In genomic region chr3:106250763-106251399, GRCm38 (mm10) we compare ENCODE assay signal across 29 mouse cellular contexts. TPM values are rescaled to one million over a fixed set of nuclear protein-coding genes. Genes with fewer than 3 reads are reported as not detected.
DNase-seq lines count a peak whose midpoint lies in the region; ATAC-seq and TF ChIP-seq lines count a peak whose summit lies in the region.
"Not testable (repeated sequence)": the region's sequence is repeated elsewhere in the genome, so short reads cannot be mapped to it uniquely, and the experiment has no call there.
"Had no signal": no experiment of that assay in that cellular context is flagged by ENCODE, and none has a peak within 500 bp of the region (broad histone marks: within the 10 kb centered on the region; RNA-seq: fewer than 3 reads in every experiment).

No protein-coding gene starts in this region.

- in situ Hi-C loops in CH12.LX (cut with MboI; ENCODE audit: low pct_ligation_motif_present, low pct_unique_long_range_greater_than_20kb, low sequenced_read_pairs) = not testable (repeated sequence)

- H3K9ac ChIP-seq in CH12.LX (ENCODE audit: insufficient read depth, low read depth); forebrain, embryonic 12.5 days; hindbrain, embryonic 11.5 days (ENCODE audit: low read depth, low read length); midbrain, embryonic 11.5 days (ENCODE audit: low read length); midbrain, embryonic 14.5 days (replicated peaks; ENCODE audit: low read length): not testable (repeated sequence)

- H3K4me3 ChIP-seq in CH12.LX (replicated peaks in 1 of 3; ENCODE audit: low read depth in 2 of 3, low read length in 2 of 3, poor library complexity in 1 of 3); forebrain, embryonic 12.5 days (replicated peaks); hindbrain, embryonic 11.5 days (ENCODE audit: low read depth, low read length); midbrain, embryonic 11.5 days (ENCODE audit: low read depth, low read length); midbrain, embryonic 14.5 days (replicated peaks; ENCODE audit: low read depth, low read length): not testable (repeated sequence)

- not testable (repeated sequence) for TF ChIP-seq CTCF in CH12.LX (conservative IDR thresholded peaks at IDR 0.05 in 1 of 2, IDR thresholded peaks at IDR 0.05 in 1 of 2; ENCODE audit: low read depth in 2 of 2, low read length in 2 of 2)

- TF ChIP-seq POLR2A in CH12.LX (IDR thresholded peaks at IDR 0.05; ENCODE audit: low read depth, low read length) = not testable (repeated sequence)

- not testable (repeated sequence) for DNase-seq in CH12.LX (ENCODE audit: extremely low read depth)
- peak; percentile 60 for DNase-seq in R1 (ENCODE audit: low read depth, low spot score)
- peak; percentile 50 for DNase-seq in embryo, embryonic 10 days (ENCODE audit: low spot score)
- peak; percentile 24 for DNase-seq in embryo, embryonic 9.5 days (ENCODE audit: extremely low spot score)
- peak; percentile 29 for DNase-seq in hindbrain, embryonic 11.5 days (ENCODE audit: low spot score)
- DNase-seq in midbrain, embryonic 11.5 days (ENCODE audit: low spot score, missing footprints) = peak; percentile 88
- DNase-seq in midbrain, embryonic 14.5 days = peak; percentile 26

- peak; percentile 68 for ATAC-seq in forebrain, embryonic 12.5 days (ENCODE audit: low FRiP score)
- peak; percentile 87 for ATAC-seq in hindbrain, embryonic 11.5 days (ENCODE audit: low FRiP score)
- peak; percentile 95 for ATAC-seq in midbrain, embryonic 11.5 days (ENCODE audit: low FRiP score)
- ATAC-seq in midbrain, embryonic 14.5 days (ENCODE audit: low FRiP score, low TSS enrichment) = peak; percentile 50; the same call in 1 of the 2 replicates

- not testable (repeated sequence) for H3K36me3 ChIP-seq in CH12.LX (replicated peaks in 1 of 2; ENCODE audit: control insufficient read depth in 1 of 2, insufficient read depth in 1 of 2, low read length in 1 of 2); forebrain, embryonic 12.5 days (replicated peaks); hindbrain, embryonic 11.5 days (ENCODE audit: control insufficient read depth, insufficient read depth, low read length); midbrain, embryonic 11.5 days (ENCODE audit: control insufficient read depth, insufficient read depth, low read length); midbrain, embryonic 14.5 days (ENCODE audit: control insufficient read depth, insufficient read depth, low read length)

- not testable (repeated sequence) for TF ChIP-seq EP300 in CH12.LX (IDR thresholded peaks at IDR 0.05; ENCODE audit: low read length)

- not testable (repeated sequence) for H3K79me2 ChIP-seq in CH12.LX (replicated peaks; ENCODE audit: control insufficient read depth, extremely low read depth, insufficient read depth, poor library complexity, severe bottlenecking)

- H3K27ac ChIP-seq in CH12.LX (ENCODE audit: insufficient read depth, low read depth); hindbrain, embryonic 11.5 days (ENCODE audit: low read depth, low read length); midbrain, embryonic 11.5 days (ENCODE audit: low read depth, low read length); midbrain, embryonic 14.5 days (replicated peaks; ENCODE audit: low read depth, low read length): not testable (repeated sequence)
- 0 out of 2 replicates have a peak overlapping the region, but pooled peaks have one; percentile 6 for H3K27ac ChIP-seq in forebrain, embryonic 12.5 days

- not testable (repeated sequence) for H3K4me1 ChIP-seq in CH12.LX (ENCODE audit: control insufficient read depth in 1 of 2, insufficient read depth in 2 of 2); hindbrain, embryonic 11.5 days (replicated peaks; ENCODE audit: control insufficient read depth, insufficient read depth, low read length); midbrain, embryonic 11.5 days (ENCODE audit: control insufficient read depth, insufficient read depth, low read length); midbrain, embryonic 14.5 days (ENCODE audit: control insufficient read depth, insufficient read depth, low read length)
- peaks cover 10% of the 10 kb centered on the region; the same call in 1 of the 2 replicates for H3K4me1 ChIP-seq in forebrain, embryonic 12.5 days

- WGBS in forebrain, embryonic 12.5 days = 29% methylated on average over 5 of the region's 5 CpGs
- WGBS in hindbrain, embryonic 11.5 days = 40% methylated on average over 5 of the region's 5 CpGs
- 27% methylated on average over 5 of the region's 5 CpGs for WGBS in midbrain, embryonic 11.5 days
- WGBS in midbrain, embryonic 14.5 days = 20% methylated on average over 5 of the region's 5 CpGs

- TF ChIP-seq RAD21 in CH12.LX (IDR thresholded peaks at IDR 0.05; ENCODE audit: low read depth, low read length) = not testable (repeated sequence)

- not testable (repeated sequence) for H3K9me3 ChIP-seq in CH12.LX (replicated peaks; ENCODE audit: low read length); hindbrain, embryonic 11.5 days (ENCODE audit: control insufficient read depth, low read length)
- peaks cover 24% of the 10 kb centered on the region for H3K9me3 ChIP-seq in forebrain, embryonic 12.5 days
- peaks cover 21% of the 10 kb centered on the region; the same call in 1 of the 2 replicates for H3K9me3 ChIP-seq in midbrain, embryonic 11.5 days (ENCODE audit: control insufficient read depth, low read length)
- H3K9me3 ChIP-seq in midbrain, embryonic 14.5 days (ENCODE audit: control insufficient read depth, low read length) = peaks cover 29% of the 10 kb centered on the region

- not testable (repeated sequence) for H3K4me2 ChIP-seq in CH12.LX (ENCODE audit: insufficient read depth, low read depth, poor library complexity, severe bottlenecking); forebrain, embryonic 12.5 days; hindbrain, embryonic 11.5 days (replicated peaks; ENCODE audit: low read depth, low read length); midbrain, embryonic 11.5 days; midbrain, embryonic 14.5 days (ENCODE audit: low read length)

- not testable (repeated sequence) for H3K27me3 ChIP-seq in CH12.LX (replicated peaks); forebrain, embryonic 12.5 days; hindbrain, embryonic 11.5 days (ENCODE audit: control insufficient read depth, insufficient read depth, low read length); midbrain, embryonic 11.5 days (ENCODE audit: control insufficient read depth, insufficient read depth, low read length); midbrain, embryonic 14.5 days (ENCODE audit: control insufficient read depth, insufficient read depth, low read length)

- dilution Hi-C loops in CH12.LX (cut with MboI; ENCODE audit: extremely low pct_ligation_motif_present, extremely low pct_unique_long_range_greater_than_20kb, low sequenced_read_pairs) = not testable (repeated sequence)

TF ChIP-seq in CH12.LX, 34 proteins besides CTCF, POLR2A, EP300 and RAD21:
- TF ChIP-seq BHLHE40 (IDR thresholded peaks at IDR 0.05; ENCODE audit: low read depth, low read length) = 0 out of 2 replicates have a peak, but pooled peaks have one; percentile 20

RNA-seq across cellular contexts. Expression of gene Chil4, which starts 31.6 kb away (rescaled TPM):
- total RNA-seq in CH12.LX (2012; rRNA removed) (not detected in 2 replicates), CH12.LX (2014; rRNA removed) (not detected in 2 replicates)
- polyA plus RNA-seq in CH12.LX (2012; ENCODE audit: insufficient read length, low read depth) = not detected in 2 replicates
- polyA plus RNA-seq in forebrain, embryonic 12.5 days (2016; fragmentation: Nextera tagmentation; extraction: Ambion mirVana) = not detected in 2 replicates
- polyA plus RNA-seq in hindbrain, embryonic 11.5 days (2014; fragmentation: Nextera tagmentation; extraction: Ambion mirVana) = not detected in 2 replicates
- polyA plus RNA-seq in midbrain, embryonic 11.5 days (2014; fragmentation: Nextera tagmentation; extraction: Ambion mirVana) = not detected in 2 replicates
- polyA plus RNA-seq in midbrain, embryonic 14.5 days (2014; fragmentation: Nextera tagmentation; extraction: Ambion mirVana) = not detected in 2 replicates
- total RNA-seq: adrenal gland, adult 2 months; adrenal gland, postnatal 14 days; adrenal gland, postnatal 4 days; ES-E14; forebrain, postnatal 0 days; gastrocnemius, adult 2 months; gastrocnemius, postnatal 14 days; gastrocnemius, postnatal 4 days; heart, adult 8-10 months; heart, postnatal 25 days; hematopoietic stem cell, adult 5-6 weeks had no signal
- polyA plus RNA-seq: adrenal gland, adult 2 months; cortical plate, adult 2 months; embryonic facial prominence, embryonic 11.5 days; embryonic facial prominence, embryonic 14.5 days; forebrain, embryonic 13.5 days; forebrain, postnatal 0 days; frontal cortex, adult 2 months; heart, embryonic 11.5 days; heart, embryonic 14.5 days; heart, postnatal 0 days; intestine, embryonic 14.5 days; intestine, postnatal 0 days had no signal
